Mouse (Mus musculus) kidney, embryonic 16.5 days (tissue): ENCODE data around the gene Tbl1xr1. TPM values are rescaled to one million over a fixed set of nuclear protein-coding genes. Genes with fewer than 3 reads are reported as not detected.

Experiments used
- ATAC-seq: fragments of 200-750 bp; cut with Nextera tagmentation; 2 replicates; pipeline ENCODE4 v1.8.0; 2017; ENCODE audit warnings: moderate TSS enrichment; ENCODE audit not compliant: low FRiP score, low TSS enrichment
- H3K27ac ChIP-seq: fragments of 300-500 bp; sonication (generic); 2 replicates; pipeline ENCODE4 v1.5.1; 2014; ENCODE audit warnings: low read length
- H3K27me3 ChIP-seq: fragments of 300-500 bp; sonication (generic); 2 replicates; pipeline ENCODE4 v1.6.1; 2014; ENCODE audit warnings: low read length, control low read depth, mixed read lengths; ENCODE audit not compliant: insufficient read depth
- H3K36me3 ChIP-seq: fragments of 300-500 bp; sonication (generic); 2 replicates; pipeline ENCODE4 v1.6.1; 2014; ENCODE audit warnings: low read length, control low read depth, mixed read lengths; ENCODE audit not compliant: insufficient read depth
- H3K4me1 ChIP-seq: fragments of 300-500 bp; sonication (generic); 2 replicates; pipeline ENCODE4 v1.6.1; 2014; ENCODE audit warnings: low read length, control low read depth, mixed read lengths; ENCODE audit not compliant: insufficient read depth
- H3K4me2 ChIP-seq: fragments of 300-500 bp; sonication (generic); replicated peaks from 2 replicates; pipeline ENCODE4 v1.6.1; 2014; ENCODE audit warnings: low read depth, low read length
- H3K4me3 ChIP-seq: fragments of 300-500 bp; sonication (generic); 2 replicates; pipeline ENCODE4 v1.5.1; 2014; ENCODE audit warnings: mild to moderate bottlenecking, low read length
- H3K9ac ChIP-seq: fragments of 300-500 bp; sonication (generic); replicated peaks from 2 replicates; pipeline ENCODE4 v1.6.1; 2014; ENCODE audit warnings: low read length
- H3K9me3 ChIP-seq: fragments of 300-500 bp; sonication (generic); 2 replicates; pipeline ENCODE4 v1.6.1; 2016; ENCODE audit warnings: low read length, control low read depth
- WGBS: fragments of 180-500 bp; shearing (Covaris S2); extraction: QIAGEN DNeasy Blood & Tissue Kit; methylation state at CpG from one replicate; pipeline ENCODE4 v1.1.7; 2014; 5-methylcytosine and 5-hydroxymethylcytosine counted together
- polyA plus RNA-seq: library from polyadenylated mRNA; unstranded; fragments of >200 nt; fragmentation: Nextera tagmentation; extraction: Ambion mirVana; gene quantifications from 2 replicates; pipeline ENCODE4 v1.2.1, GENCODE M21; 2015

Gene Tbl1xr1
- polyA plus RNA-seq, 1 experiment from 2014 or later = 19.2 TPM

DNA sequence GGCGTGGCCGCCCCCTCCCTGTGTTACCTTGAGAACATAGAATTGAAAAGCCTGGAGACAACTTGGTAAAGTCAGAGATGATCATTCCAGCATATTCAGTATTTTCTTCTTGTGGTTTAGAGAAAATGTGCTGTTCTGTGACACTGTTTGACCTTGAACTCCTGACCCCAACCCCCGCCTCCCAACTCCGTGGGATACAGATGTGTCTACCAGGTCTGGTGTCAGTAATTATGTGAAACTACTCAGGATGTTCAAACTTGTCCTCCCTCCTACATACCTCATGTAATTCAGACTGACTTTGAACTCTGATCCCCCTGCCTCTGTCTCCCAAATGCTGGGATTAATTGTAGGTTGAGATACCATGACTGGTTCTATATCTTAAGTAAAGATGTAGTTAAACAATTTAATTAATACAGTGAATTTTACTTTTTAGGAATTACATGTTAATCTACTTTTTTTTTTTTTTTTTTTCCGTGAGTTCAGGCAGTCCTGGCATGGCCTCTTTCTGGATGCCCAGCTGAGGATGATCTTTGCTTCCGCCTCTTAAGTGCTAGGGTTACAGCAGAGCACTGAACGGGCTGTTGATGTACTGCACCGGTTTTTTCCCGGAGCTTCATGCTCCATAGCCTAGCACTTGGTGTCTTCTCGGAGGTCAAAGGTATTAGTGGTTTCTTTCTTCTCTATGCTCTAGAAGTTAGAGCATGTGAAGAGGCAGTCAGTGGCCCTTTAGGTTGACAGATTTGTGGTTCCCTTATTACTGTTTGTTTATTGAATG, 8.0 kb downstream of the Tbl1xr1 start:
- Histone ChIP-seq H3K9ac (no peak overlapping the region), H3K4me1 (peaks cover 21% of the 10 kb centered on the region), H3K4me2 (no peak overlapping the region), H3K9me3 (no peaks in the 10 kb centered on the region), H3K27ac (peak overlapping the region; percentile 55; the same call in 1 of the 2 replicates), H3K4me3 (no peak overlapping the region), H3K27me3 (no peaks in the 10 kb centered on the region), H3K36me3 (0 out of 2 replicates have a peak, but pooled peaks cover 4% of the 10 kb centered on the region)
- 43% methylated on average over 10 of the region's 10 CpGs for WGBS
- peak; percentile 86; the same call in 1 of the 2 replicates for ATAC-seq

DNA sequence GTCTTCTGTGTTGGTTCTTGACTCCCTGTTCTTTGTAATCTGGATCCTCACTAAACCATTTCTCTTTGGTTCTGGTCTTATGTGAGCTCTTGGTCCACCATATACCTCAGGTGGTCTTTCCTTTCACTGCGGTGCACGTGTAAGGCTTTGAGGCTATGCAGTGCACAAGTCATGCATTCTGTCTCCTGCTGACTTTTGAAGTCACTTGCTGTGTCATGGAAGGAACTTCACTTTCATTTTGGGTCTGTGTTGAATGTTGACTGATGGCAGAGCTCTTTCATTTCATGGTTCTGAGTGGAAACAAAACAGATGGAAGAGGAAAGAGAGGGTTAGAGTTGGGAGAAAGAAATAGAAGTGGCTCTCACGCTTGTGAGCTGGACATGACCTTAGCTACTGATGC, 13.4 kb downstream of the Tbl1xr1 start:
- Histone ChIP-seq H3K27me3 (no peaks in the 10 kb centered on the region), H3K9me3 (no peaks in the 10 kb centered on the region), H3K27ac (peak overlapping the region; percentile 68), H3K4me3 (no peak overlapping the region), H3K9ac (no peak overlapping the region), H3K4me2 (no peak overlapping the region), H3K36me3 (no peaks in the 10 kb centered on the region), H3K4me1 (peaks cover 41% of the 10 kb centered on the region)
- ATAC-seq = no peak
- 67% methylated on average over 3 of the region's 3 CpGs for WGBS

- peaks cover 39% of the 10 kb centered on the region for H3K4me1 ChIP-seq
- WGBS = 27% methylated on average over 8 of the region's 8 CpGs
- H3K27me3 ChIP-seq = no peaks in the 10 kb centered on the region
- no peak overlapping the region for H3K4me3 ChIP-seq
- peak; percentile 83 for ATAC-seq
- 0 out of 2 replicates have a peak overlapping the region, but pooled peaks have one; percentile 27 for H3K4me2 ChIP-seq
- no peaks in the 10 kb centered on the region for H3K9me3 ChIP-seq
- H3K36me3 ChIP-seq = no peaks in the 10 kb centered on the region
- peak overlapping the region; percentile 68; the same call in 1 of the 2 replicates for H3K27ac ChIP-seq
- no peak overlapping the region for H3K9ac ChIP-seq
Measured at GRCm38 (mm10) chr3:22090431-22091265, 14.2 kb downstream of the Tbl1xr1 start.

DNA sequence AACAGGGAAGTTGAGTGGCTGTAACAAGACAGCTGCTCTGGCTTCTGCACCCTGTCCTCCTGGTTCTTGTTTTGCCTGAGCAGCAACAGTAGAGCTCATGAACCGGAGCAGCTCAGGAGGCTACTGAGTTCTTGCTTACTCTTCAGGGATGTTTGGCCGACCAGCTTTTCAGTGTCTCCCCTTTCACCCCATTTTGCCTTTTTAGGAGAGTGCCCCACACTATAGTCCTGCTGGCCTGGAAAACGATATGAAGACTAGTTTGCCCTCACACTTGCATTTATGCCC, 14.8 kb downstream of the Tbl1xr1 start:
- peak; percentile 47; the same call in 1 of the 2 replicates for ATAC-seq

GRCm38 (mm10) chr3:22091681-22092080, 15.2 kb downstream of the Tbl1xr1 start:
- no peak overlapping the region for H3K27ac ChIP-seq

More for the DNA sequence above, 14.8 kb downstream of the Tbl1xr1 start:
- WGBS = 44% methylated on average over 3 of the region's 3 CpGs
- H3K4me3 ChIP-seq = no peak overlapping the region
- peak overlapping the region; percentile 60; the same call in 1 of the 2 replicates for H3K27ac ChIP-seq
- no peaks in the 10 kb centered on the region for H3K36me3 ChIP-seq
- no peaks in the 10 kb centered on the region for H3K27me3 ChIP-seq
- peaks cover 39% of the 10 kb centered on the region for H3K4me1 ChIP-seq
- H3K4me2 ChIP-seq = no peak overlapping the region
- no peak overlapping the region for H3K9ac ChIP-seq
- no peaks in the 10 kb centered on the region for H3K9me3 ChIP-seq

GRCm38 (mm10) chr3:22092784-22093183, 16.3 kb downstream of the Tbl1xr1 start:
- Histone ChIP-seq H3K27ac (no peak overlapping the region), H3K4me2 (no peak overlapping the region), H3K9me3 (no peaks in the 10 kb centered on the region), H3K27me3 (no peaks in the 10 kb centered on the region), H3K4me1 (peaks cover 39% of the 10 kb centered on the region), H3K4me3 (no peak overlapping the region), H3K36me3 (no peaks in the 10 kb centered on the region), H3K9ac (no peak overlapping the region)
- WGBS = 50% methylated on average over 5 of the region's 5 CpGs
- ATAC-seq = no peak

More at GRCm38 (mm10) chr3:22091681-22092080, 15.2 kb downstream of the Tbl1xr1 start:
- no peak overlapping the region for H3K4me2 ChIP-seq
- H3K9me3 ChIP-seq = no peaks in the 10 kb centered on the region
- H3K9ac ChIP-seq = no peak overlapping the region
- H3K4me3 ChIP-seq = no peak overlapping the region
- H3K36me3 ChIP-seq = no peaks in the 10 kb centered on the region
- ATAC-seq = no peak
- peaks cover 39% of the 10 kb centered on the region for H3K4me1 ChIP-seq
- no peaks in the 10 kb centered on the region for H3K27me3 ChIP-seq
- 66% methylated on average over 3 of the region's 3 CpGs for WGBS

DNA sequence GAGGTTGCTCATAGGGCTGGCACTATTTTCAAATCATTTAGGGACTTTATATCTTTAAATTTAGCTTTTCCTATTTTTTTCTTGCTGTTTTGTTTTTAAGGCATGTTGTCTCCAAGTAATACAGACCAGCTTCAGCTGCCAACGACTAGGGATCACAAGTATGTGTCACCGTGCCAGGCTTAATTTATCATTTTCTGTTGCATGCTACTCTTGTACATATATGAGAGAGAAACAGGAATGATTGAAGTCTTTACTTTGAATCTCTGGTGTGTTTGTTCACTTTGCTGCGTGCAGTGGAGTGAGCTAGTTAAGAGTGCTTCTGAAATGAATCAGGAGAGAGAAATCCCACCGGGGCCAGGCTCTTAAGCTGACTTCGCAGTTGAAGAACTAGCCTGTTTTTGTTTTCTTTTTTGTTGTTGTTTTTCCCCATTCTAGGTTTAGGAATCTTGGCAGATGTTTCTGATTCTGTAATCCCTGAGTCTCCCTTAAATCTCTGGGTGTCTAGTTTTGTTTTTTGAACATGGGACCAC, 27.6 kb downstream of the Tbl1xr1 start:
- no peaks in the 10 kb centered on the region for H3K9me3 ChIP-seq
- H3K4me1 ChIP-seq = peaks cover 6% of the 10 kb centered on the region; the same call in 1 of the 2 replicates
- H3K27ac ChIP-seq = no peak overlapping the region
- no peaks in the 10 kb centered on the region for H3K36me3 ChIP-seq
- H3K27me3 ChIP-seq = no peaks in the 10 kb centered on the region
- no peak for ATAC-seq
- WGBS = 51% methylated on average over 5 of the region's 5 CpGs
- no peak overlapping the region for H3K4me2 ChIP-seq
- no peak overlapping the region for H3K4me3 ChIP-seq
- no peak overlapping the region for H3K9ac ChIP-seq

GRCm38 (mm10) chr3:22105471-22105870, 29.0 kb downstream of the Tbl1xr1 start:
- Histone ChIP-seq H3K4me3 (no peak overlapping the region), H3K9ac (no peak overlapping the region), H3K4me1 (peaks cover 1% of the 10 kb centered on the region; the same call in 1 of the 2 replicates), H3K27ac (no peak overlapping the region), H3K27me3 (no peaks in the 10 kb centered on the region), H3K4me2 (no peak overlapping the region), H3K36me3 (0 out of 2 replicates have a peak, but pooled peaks cover 3% of the 10 kb centered on the region), H3K9me3 (no peaks in the 10 kb centered on the region)
- no peak for ATAC-seq
- 73% methylated on average over 6 of the region's 6 CpGs for WGBS

DNA sequence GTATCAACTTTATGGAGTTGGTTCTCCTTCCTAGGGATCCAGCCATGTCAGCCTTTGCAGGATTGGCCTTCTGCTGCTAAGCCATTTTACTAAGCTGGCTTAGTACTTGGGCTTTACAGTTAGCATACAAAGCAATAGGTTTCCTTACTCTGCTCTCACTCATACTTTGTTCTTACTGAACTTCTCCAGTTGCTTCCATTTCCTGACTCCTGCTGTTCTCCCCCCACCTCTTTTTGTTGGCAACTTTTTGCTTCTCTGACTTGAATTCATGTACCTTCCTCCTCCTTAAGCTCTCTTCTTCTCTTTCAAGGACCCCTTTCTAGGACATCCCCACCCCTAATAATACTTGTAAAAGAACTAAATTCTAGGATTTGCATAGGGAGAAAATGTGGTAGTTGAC, 31.6 kb downstream of the Tbl1xr1 start:
- no peak overlapping the region for H3K4me2 ChIP-seq
- H3K36me3 ChIP-seq = 0 out of 2 replicates have a peak, but pooled peaks cover 6% of the 10 kb centered on the region
- no peaks in the 10 kb centered on the region for H3K27me3 ChIP-seq
- H3K27ac ChIP-seq = no peak overlapping the region
- ATAC-seq = no peak
- H3K9ac ChIP-seq = no peak overlapping the region
- H3K4me1 ChIP-seq = no peaks in the 10 kb centered on the region; the same call in 1 of the 2 replicates
- H3K9me3 ChIP-seq = peaks cover 10% of the 10 kb centered on the region; the same call in 1 of the 2 replicates
- no peak overlapping the region for H3K4me3 ChIP-seq
